Mouse (Mus musculus) embryonic facial prominence, embryonic 11.5 days (tissue): ENCODE results near the gene Ppp4r2. TPM values are rescaled to one million over a fixed set of nuclear protein-coding genes. Genes with fewer than 3 reads are reported as not detected.
"Not testable (repeated sequence)": the region's sequence is repeated elsewhere in the genome, so short reads cannot be mapped to it uniquely, and the experiment has no call there.

ENCODE experiments used
- ATAC-seq: fragments of 200-750 bp; cut with Nextera tagmentation; replicated peaks from 2 replicates; pipeline ENCODE4 v1.8.0; 2017; ENCODE audit warnings: low read depth; ENCODE audit not compliant: insufficient number of reproducible peaks, low FRiP score, low TSS enrichment
- DNase-seq: peaks from one replicate; pipeline ENCODE4 v3.0.0-alpha.2; 2015; ENCODE audit warnings: low spot score
- H3K27ac ChIP-seq: fragments of 300-500 bp; sonication (generic); replicated peaks from 2 replicates; pipeline ENCODE4 v1.5.1; 2014; ENCODE audit warnings: mild to moderate bottlenecking, low read depth, low read length, control low read depth
- H3K27me3 ChIP-seq: fragments of 300-500 bp; sonication (generic); 2 replicates; pipeline ENCODE4 v1.6.1; 2014; ENCODE audit warnings: mild to moderate bottlenecking, low read length, moderate library complexity, mixed read lengths; ENCODE audit not compliant: control insufficient read depth, insufficient read depth
- H3K36me3 ChIP-seq: fragments of 300-500 bp; sonication (generic); replicated peaks from 2 replicates; pipeline ENCODE4 v1.6.1; 2014; ENCODE audit warnings: low read depth, mild to moderate bottlenecking, low read length, moderate library complexity, mixed read lengths; ENCODE audit not compliant: control insufficient read depth, insufficient read depth
- H3K4me1 ChIP-seq: fragments of 300-500 bp; sonication (generic); 2 replicates; pipeline ENCODE4 v1.6.1; 2014; ENCODE audit warnings: low read length, mixed read lengths; ENCODE audit not compliant: control insufficient read depth, insufficient read depth
- H3K4me2 ChIP-seq: fragments of 300-500 bp; sonication (generic); 2 replicates; pipeline ENCODE4 v1.6.1; 2014; ENCODE audit warnings: low read depth, mild to moderate bottlenecking, control low read depth, low read length, moderate library complexity
- H3K4me3 ChIP-seq: fragments of 300-500 bp; sonication (generic); 2 replicates; pipeline ENCODE4 v1.5.1; 2014; ENCODE audit warnings: low read depth, low read length, control low read depth
- H3K9ac ChIP-seq: fragments of 300-500 bp; sonication (generic); replicated peaks from 2 replicates; pipeline ENCODE4 v1.6.1; 2014; ENCODE audit warnings: mild to moderate bottlenecking, control low read depth, low read length
- H3K9me3 ChIP-seq: fragments of 300-500 bp; sonication (generic); replicated peaks from 2 replicates; pipeline ENCODE4 v1.6.1; 2016; ENCODE audit warnings: mild to moderate bottlenecking, low read length, inconsistent platforms, mixed read lengths; ENCODE audit not compliant: control insufficient read depth
- WGBS: fragments of 180-500 bp; shearing (Covaris S2); extraction: QIAGEN DNeasy Blood & Tissue Kit; methylation state at CpG from one replicate; pipeline ENCODE4 v1.1.7; 2014; 5-methylcytosine and 5-hydroxymethylcytosine counted together
- polyA plus RNA-seq: library from polyadenylated mRNA; unstranded; fragments of >200 nt; fragmentation: Nextera tagmentation; extraction: Ambion mirVana; gene quantifications from 2 replicates; pipeline ENCODE4 v1.2.1, GENCODE M21; 2014

Gene Ppp4r2
- polyA plus RNA-seq, 1 experiment from 2014 or later: 33.1 TPM

DNA sequence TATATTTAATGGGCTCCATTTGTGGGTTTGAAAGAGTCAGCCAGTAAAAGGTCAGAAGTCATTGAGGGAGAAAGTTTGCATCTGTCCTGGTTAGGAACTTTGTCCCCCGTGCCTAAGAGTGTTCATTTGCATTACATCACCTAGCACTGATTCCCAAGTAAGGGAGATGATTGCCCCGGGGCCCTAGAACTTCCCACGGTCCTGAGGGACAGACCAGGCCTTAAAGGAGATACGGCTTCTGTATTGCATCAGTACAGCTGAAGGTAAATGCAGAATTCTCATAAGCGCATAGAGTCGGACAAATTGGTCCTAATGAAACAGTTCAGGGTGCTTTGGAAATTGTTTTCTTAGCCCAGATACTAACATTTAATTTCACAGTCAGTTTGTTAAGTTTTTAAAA, 31.9 kb downstream of the Ppp4r2 start:
- Histone ChIP-seq H3K27ac (no peak overlapping the region), H3K9me3 (no peaks in the 10 kb centered on the region), H3K27me3 (no peaks in the 10 kb centered on the region), H3K36me3 (no peaks in the 10 kb centered on the region), H3K4me2 (no peak overlapping the region), H3K4me3 (no peak overlapping the region), H3K4me1 (no peaks in the 10 kb centered on the region), H3K9ac (no peak overlapping the region)
- 86% methylated on average over 6 of the region's 6 CpGs for WGBS
- no peak for DNase-seq
- ATAC-seq: no peak

DNA sequence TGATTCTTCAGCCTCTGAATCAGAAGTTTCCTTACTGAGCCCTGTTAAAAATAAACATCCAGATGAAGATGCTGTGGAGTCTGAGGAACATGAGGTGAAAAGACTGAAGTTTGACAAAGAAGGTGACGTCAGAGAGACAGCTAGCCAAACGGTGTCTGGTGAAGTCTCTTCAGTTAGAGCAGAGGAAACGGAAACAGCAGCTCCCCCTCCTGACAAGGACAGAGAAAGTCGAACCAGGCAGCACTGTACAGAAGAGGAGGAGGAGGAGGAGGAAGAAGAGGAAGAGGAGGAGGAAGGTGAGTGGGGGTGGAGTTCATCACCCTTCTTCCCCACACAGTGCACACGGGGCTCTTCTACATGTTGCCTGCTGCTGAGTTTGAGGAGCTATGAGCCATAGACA, 32.4 kb downstream of the Ppp4r2 start:
- not testable (repeated sequence) for H3K4me2 ChIP-seq, H3K9me3 ChIP-seq, ATAC-seq, H3K27me3 ChIP-seq, H3K27ac ChIP-seq, H3K4me3 ChIP-seq, H3K36me3 ChIP-seq, DNase-seq, H3K4me1 ChIP-seq, H3K9ac ChIP-seq
- 59% methylated on average over 4 of the region's 5 CpGs for WGBS

DNA sequence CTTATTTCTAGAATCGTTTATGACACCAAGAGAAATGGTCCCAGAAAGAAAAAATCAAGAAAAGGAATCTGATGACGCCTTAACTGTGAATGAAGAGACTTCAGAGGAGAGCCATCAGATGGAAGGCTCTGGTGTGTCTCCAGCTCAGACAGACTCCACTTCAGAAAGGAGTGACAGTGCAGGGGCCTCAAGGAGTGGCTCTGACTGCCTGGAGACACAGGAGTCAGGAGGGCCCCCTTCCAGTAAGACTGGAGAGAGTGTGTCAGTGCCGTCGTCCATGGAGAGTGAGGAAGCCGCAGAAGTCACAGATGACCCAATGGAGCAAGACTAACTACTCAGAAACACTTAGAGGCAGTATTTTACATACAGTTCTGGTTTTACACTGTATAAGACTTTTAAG, 32.8 kb downstream of the Ppp4r2 start:
- H3K9ac ChIP-seq, H3K4me2 ChIP-seq, ATAC-seq, H3K4me3 ChIP-seq, H3K4me1 ChIP-seq, H3K27me3 ChIP-seq, H3K36me3 ChIP-seq, DNase-seq, H3K9me3 ChIP-seq, H3K27ac ChIP-seq: not testable (repeated sequence)
- 90% methylated on average over 5 of the region's 5 CpGs for WGBS

DNA sequence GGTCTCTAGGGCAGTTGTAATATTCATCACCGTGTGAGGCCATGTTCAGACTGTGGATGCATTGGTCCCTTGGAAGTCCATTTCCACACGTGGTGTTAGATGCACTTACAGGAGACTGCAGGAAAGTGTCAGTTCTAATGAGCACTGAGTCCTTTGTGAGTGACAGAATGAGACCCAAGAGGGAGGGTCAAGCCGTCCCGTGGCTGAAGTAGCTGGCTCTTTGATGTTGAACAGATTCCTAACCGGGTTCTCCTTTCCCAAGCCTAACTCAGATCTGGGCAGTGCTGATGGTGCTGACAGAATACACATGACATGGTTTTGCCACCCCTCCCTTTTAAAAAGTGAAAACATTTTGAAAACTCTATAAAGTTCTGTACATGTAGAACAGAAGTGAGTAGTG, 35.4 kb downstream of the Ppp4r2 start:
- Histone ChIP-seq H3K27ac (no peak overlapping the region), H3K9me3 (no peaks in the 10 kb centered on the region), H3K36me3 (no peaks in the 10 kb centered on the region), H3K4me3 (no peak overlapping the region), H3K4me1 (no peaks in the 10 kb centered on the region), H3K4me2 (no peak overlapping the region), H3K9ac (no peak overlapping the region), H3K27me3 (no peaks in the 10 kb centered on the region)
- no peak for DNase-seq
- ATAC-seq: peak; percentile 63; the same call in 1 of the 2 replicates
- 54% methylated on average over 5 of the region's 5 CpGs for WGBS

DNA sequence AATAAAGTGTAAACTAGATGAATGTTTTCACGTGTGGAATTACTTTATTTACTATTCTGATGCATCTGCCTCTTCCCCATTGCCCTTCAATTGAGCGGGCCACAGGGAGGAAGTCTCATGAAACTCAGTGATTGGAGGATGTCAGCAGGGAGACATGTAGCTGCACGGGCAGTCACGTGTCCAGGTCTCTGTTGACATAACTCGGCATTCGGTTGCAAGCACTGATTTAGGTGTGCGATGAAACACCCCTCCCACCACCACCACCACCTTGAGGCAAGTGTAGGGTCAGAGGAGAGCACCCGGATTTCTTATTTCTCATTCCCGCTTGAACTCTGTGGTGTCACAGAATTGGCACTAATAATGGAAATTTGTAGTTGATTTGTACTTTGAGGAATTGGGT, 36.5 kb downstream of the Ppp4r2 start:
- no peaks in the 10 kb centered on the region for H3K36me3 ChIP-seq
- no peak overlapping the region for H3K4me2 ChIP-seq
- H3K4me1 ChIP-seq: no peaks in the 10 kb centered on the region
- DNase-seq: no peak
- H3K9ac ChIP-seq: no peak overlapping the region
- H3K4me3 ChIP-seq: no peak overlapping the region
- ATAC-seq: no peak
- no peak overlapping the region for H3K27ac ChIP-seq
- WGBS: 85% methylated on average over 9 of the region's 9 CpGs
- H3K9me3 ChIP-seq: no peaks in the 10 kb centered on the region
- H3K27me3 ChIP-seq: no peaks in the 10 kb centered on the region

DNA sequence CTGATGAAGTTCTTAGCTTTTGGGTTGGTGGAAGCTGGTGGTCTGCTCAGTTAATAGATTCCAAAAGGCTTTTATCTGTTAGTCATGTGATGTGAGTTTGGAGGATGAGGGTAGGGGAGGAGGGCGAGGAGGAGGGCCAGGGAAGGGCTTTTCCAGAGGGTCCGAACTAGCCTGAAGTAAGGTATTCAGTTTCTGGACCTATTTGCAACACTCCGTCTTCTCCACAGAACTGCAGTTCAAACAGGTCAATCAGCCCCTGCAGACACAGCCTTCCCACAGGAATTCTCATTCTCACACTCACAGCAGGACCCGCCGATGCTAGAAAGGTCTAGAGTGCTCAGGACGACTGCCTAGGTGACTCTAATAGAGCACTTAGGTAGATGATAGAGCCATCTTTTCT, 39.8 kb downstream of the Ppp4r2 start:
- ATAC-seq: no peak
- Histone ChIP-seq H3K9me3 (no peaks in the 10 kb centered on the region), H3K4me1 (no peaks in the 10 kb centered on the region), H3K4me2 (no peak overlapping the region), H3K9ac (no peak overlapping the region), H3K36me3 (no peaks in the 10 kb centered on the region), H3K27ac (no peak overlapping the region), H3K27me3 (no peaks in the 10 kb centered on the region), H3K4me3 (no peak overlapping the region)
- WGBS: 68% methylated on average over 6 of the region's 6 CpGs
- DNase-seq: no peak

DNA sequence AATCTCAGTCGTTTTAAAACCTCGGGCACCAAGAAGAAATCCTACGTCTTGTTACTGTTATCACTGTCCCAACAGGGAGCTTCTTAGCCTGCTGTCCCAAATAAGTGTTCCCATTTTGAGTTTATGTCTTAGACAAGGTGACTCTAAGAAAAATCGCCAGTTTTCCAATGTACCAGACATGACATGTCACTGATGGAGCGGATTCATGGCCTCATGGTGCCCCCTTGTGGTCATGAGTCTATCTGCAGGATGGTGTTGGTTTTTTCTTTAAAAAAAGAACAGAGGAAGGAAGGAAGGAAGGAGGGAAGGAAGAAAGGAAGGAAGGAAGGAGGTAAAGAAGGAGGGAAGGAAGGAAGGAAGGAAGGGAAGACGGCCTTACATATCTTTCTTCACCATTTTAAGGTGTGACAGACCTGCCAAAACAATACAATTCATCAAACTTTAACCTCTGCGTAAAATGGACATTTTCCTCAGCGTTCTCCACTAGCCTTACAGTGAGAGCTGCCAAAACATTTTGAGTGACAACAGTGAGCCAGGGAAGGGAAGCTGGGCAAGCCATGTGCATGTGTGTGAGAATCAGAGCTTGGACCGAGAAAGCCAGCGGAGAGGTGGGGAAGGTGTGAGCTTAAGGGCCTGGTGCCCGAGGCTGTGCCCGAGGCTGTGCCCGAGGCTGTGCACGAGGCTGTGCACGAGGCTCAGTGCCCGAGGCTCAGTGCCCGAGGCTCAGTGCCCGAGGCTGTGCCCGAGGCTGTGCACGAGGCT, 42.6 kb downstream of the Ppp4r2 start:
- Histone ChIP-seq H3K9me3 (no peaks in the 10 kb centered on the region), H3K9ac (no peak overlapping the region), H3K4me2 (no peak overlapping the region), H3K4me1 (no peaks in the 10 kb centered on the region), H3K4me3 (no peak overlapping the region), H3K36me3 (no peaks in the 10 kb centered on the region), H3K27ac (no peak overlapping the region), H3K27me3 (no peaks in the 10 kb centered on the region)
- ATAC-seq (no peak), DNase-seq (peak; percentile 87)
- 68% methylated on average over 20 of the region's 20 CpGs for WGBS

DNA sequence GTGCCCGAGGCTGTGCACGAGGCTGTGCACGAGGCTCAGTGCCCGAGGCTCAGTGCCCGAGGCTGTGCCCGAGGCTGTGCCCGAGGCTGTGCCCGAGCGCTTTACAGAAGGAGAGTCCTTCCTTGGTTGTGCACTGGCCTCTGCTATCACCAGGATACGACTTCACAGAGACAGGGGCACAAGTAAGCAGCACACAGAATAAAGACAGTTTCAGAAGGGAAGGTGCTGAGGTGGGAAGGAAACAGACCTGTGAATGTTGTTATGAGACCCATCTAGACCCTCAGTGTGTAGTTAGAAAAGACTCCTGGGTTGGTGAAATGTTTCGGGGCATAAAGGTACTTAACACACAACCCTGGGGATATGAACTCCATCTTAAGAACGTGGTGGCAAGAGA, 43.2 kb downstream of the Ppp4r2 start:
- ATAC-seq (no peak), DNase-seq (no peak)
- Histone ChIP-seq H3K27ac (no peak overlapping the region), H3K9me3 (no peaks in the 10 kb centered on the region), H3K4me1 (no peaks in the 10 kb centered on the region), H3K36me3 (no peaks in the 10 kb centered on the region), H3K27me3 (no peaks in the 10 kb centered on the region), H3K4me3 (no peak overlapping the region), H3K9ac (no peak overlapping the region), H3K4me2 (no peak overlapping the region)
- 82% methylated on average over 12 of the region's 12 CpGs for WGBS
